Mouse (Mus musculus): ENCODE results near the gene Clec2d.

GRCm38 (mm10) chr6:129222188-129222800 is 41.9 kb downstream of the Clec2d start:
- TF ChIP-seq CTCF (IDR thresholded peaks at IDR 0.05; ENCODE audit: extremely low read depth, insufficient read depth, insufficient read length, insufficient replicate concordance) (no peak), POLR2A (IDR thresholded peaks at IDR 0.05; ENCODE audit: low read depth, low read length) (no peak)
